Comparison of ENCODE assay signal across 9 mouse cellular contexts in the genomic region with DNA sequence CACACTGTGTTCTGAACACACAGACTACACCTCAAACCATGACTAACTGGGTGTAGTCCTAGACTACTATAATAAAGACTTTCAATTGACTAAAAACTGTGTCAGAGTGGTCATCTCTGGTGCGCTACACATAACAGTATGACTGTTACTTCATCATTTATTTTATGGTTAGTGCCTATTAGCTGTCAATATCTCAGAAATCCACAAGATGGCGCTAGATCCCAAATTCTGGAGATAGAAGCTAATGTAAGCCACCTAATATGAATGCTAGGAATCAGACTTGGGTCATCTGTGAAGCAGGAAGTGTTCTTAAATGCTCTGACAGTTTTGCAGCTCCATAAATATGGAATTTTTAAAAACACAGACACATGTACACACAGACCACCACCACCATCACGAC.
DNase-seq lines count a peak whose midpoint lies in the region; ATAC-seq and TF ChIP-seq lines count a peak whose summit lies in the region.
"Had no signal": no experiment of that assay in that cellular context is flagged by ENCODE, and none has a peak within 500 bp of the region (broad histone marks: within the 10 kb centered on the region; RNA-seq: fewer than 3 reads in every experiment).

No protein-coding gene starts in this region.

- peak; percentile 87 for DNase-seq in embryonic facial prominence, embryonic 11.5 days (ENCODE audit: low spot score)
- no peak for DNase-seq in embryonic facial prominence, embryonic 10.5 days (ENCODE audit: low spot score)
- DNase-seq in 3134 (ENCODE audit: extremely low read depth, insufficient read length, low spot score) = peak; percentile 62
- DNase-seq in lung, embryonic 14.5 days = peak; percentile 92
- DNase-seq in retina, embryonic 14.5 days (ENCODE audit: low spot score) = peak; percentile 87

- H3K9ac ChIP-seq in embryonic facial prominence, embryonic 11.5 days (replicated peaks; ENCODE audit: low read length) = no peak overlapping the region
- no peak overlapping the region for H3K9ac ChIP-seq in embryonic facial prominence, embryonic 15.5 days
- no peak overlapping the region for H3K9ac ChIP-seq in intestine, embryonic 16.5 days (ENCODE audit: low read depth, low read length)
- no peak overlapping the region for H3K9ac ChIP-seq in lung, embryonic 14.5 days
- H3K9ac ChIP-seq: limb, embryonic 15.5 days had no signal

- no peaks in the 10 kb centered on the region for H3K4me1 ChIP-seq in embryonic facial prominence, embryonic 11.5 days (ENCODE audit: control insufficient read depth, insufficient read depth, low read length)
- no peaks in the 10 kb centered on the region for H3K4me1 ChIP-seq in embryonic facial prominence, embryonic 10.5 days
- no peaks in the 10 kb centered on the region for H3K4me1 ChIP-seq in embryonic facial prominence, embryonic 15.5 days
- H3K4me1 ChIP-seq in intestine, embryonic 16.5 days (ENCODE audit: control insufficient read depth, insufficient read depth, low read length) = no peaks in the 10 kb centered on the region
- H3K4me1 ChIP-seq in lung, embryonic 14.5 days (ENCODE audit: insufficient read depth) = no peaks in the 10 kb centered on the region
- H3K4me1 ChIP-seq: limb, embryonic 15.5 days had no signal

- H3K9me3 ChIP-seq in embryonic facial prominence, embryonic 11.5 days (replicated peaks; ENCODE audit: control insufficient read depth, low read length) = no peaks in the 10 kb centered on the region
- no peaks in the 10 kb centered on the region for H3K9me3 ChIP-seq in embryonic facial prominence, embryonic 10.5 days
- no peaks in the 10 kb centered on the region for H3K9me3 ChIP-seq in embryonic facial prominence, embryonic 15.5 days (replicated peaks)
- no peaks in the 10 kb centered on the region for H3K9me3 ChIP-seq in intestine, embryonic 16.5 days (ENCODE audit: control insufficient read depth, low read length)
- H3K9me3 ChIP-seq in lung, embryonic 14.5 days (ENCODE audit: low read depth, low read length) = no peaks in the 10 kb centered on the region
- H3K9me3 ChIP-seq: limb, embryonic 15.5 days had no signal

- 10% methylated on average over 3 of the region's 3 CpGs for WGBS in embryonic facial prominence, embryonic 11.5 days
- WGBS in embryonic facial prominence, embryonic 10.5 days = 11% methylated on average over 3 of the region's 3 CpGs
- 7% methylated on average over 3 of the region's 3 CpGs for WGBS in embryonic facial prominence, embryonic 15.5 days
- WGBS in intestine, embryonic 16.5 days = 3% methylated on average over 3 of the region's 3 CpGs
- 8% methylated on average over 3 of the region's 3 CpGs for WGBS in lung, embryonic 14.5 days

- no peak overlapping the region for H3K4me2 ChIP-seq in embryonic facial prominence, embryonic 11.5 days (ENCODE audit: low read depth, low read length)
- H3K4me2 ChIP-seq in embryonic facial prominence, embryonic 15.5 days (replicated peaks) = no peak overlapping the region
- H3K4me2 ChIP-seq in intestine, embryonic 16.5 days (ENCODE audit: low read depth, low read length) = no peak overlapping the region
- H3K4me2 ChIP-seq in lung, embryonic 14.5 days = no peak overlapping the region
- H3K4me2 ChIP-seq: limb, embryonic 15.5 days had no signal

- H3K36me3 ChIP-seq in embryonic facial prominence, embryonic 11.5 days (replicated peaks; ENCODE audit: control insufficient read depth, insufficient read depth, low read depth, low read length) = no peaks in the 10 kb centered on the region
- no peaks in the 10 kb centered on the region for H3K36me3 ChIP-seq in embryonic facial prominence, embryonic 10.5 days (replicated peaks)
- no peaks in the 10 kb centered on the region for H3K36me3 ChIP-seq in embryonic facial prominence, embryonic 15.5 days
- no peaks in the 10 kb centered on the region for H3K36me3 ChIP-seq in intestine, embryonic 16.5 days (ENCODE audit: control insufficient read depth, insufficient read depth, low read length)
- no peaks in the 10 kb centered on the region for H3K36me3 ChIP-seq in lung, embryonic 14.5 days (ENCODE audit: insufficient read depth)
- H3K36me3 ChIP-seq: limb, embryonic 15.5 days had no signal

- peak; percentile 62; the same call in 1 of the 2 replicates for ATAC-seq in embryonic facial prominence, embryonic 11.5 days (replicated peaks; ENCODE audit: insufficient number of reproducible peaks, low FRiP score, low TSS enrichment, low read depth)
- ATAC-seq in activated CD4-positive, CD25-positive, alpha-beta regulatory T cell, adult 4 months = peak; percentile 89
- peak; percentile 15; the same call in 1 of the 2 replicates for ATAC-seq in embryonic facial prominence, embryonic 15.5 days (ENCODE audit: insufficient number of reproducible peaks, low FRiP score, low TSS enrichment, low read depth)
- peak; percentile 58 for ATAC-seq in intestine, embryonic 16.5 days
- peak; percentile 75 for ATAC-seq in lung, embryonic 14.5 days (ENCODE audit: insufficient read depth)

- peak; percentile 81 for TF ChIP-seq CTCF in lung, embryonic 14.5 days (IDR thresholded peaks at IDR 0.05; ENCODE audit: low read depth)

- H3K4me3 ChIP-seq in embryonic facial prominence, embryonic 11.5 days (ENCODE audit: low read depth, low read length) = no peak overlapping the region
- no peak overlapping the region for H3K4me3 ChIP-seq in embryonic facial prominence, embryonic 10.5 days
- H3K4me3 ChIP-seq in embryonic facial prominence, embryonic 15.5 days (replicated peaks) = no peak overlapping the region
- no peak overlapping the region for H3K4me3 ChIP-seq in intestine, embryonic 16.5 days (ENCODE audit: low read length)
- no peak overlapping the region for H3K4me3 ChIP-seq in lung, embryonic 14.5 days (ENCODE audit: low read depth, low read length)
- H3K4me3 ChIP-seq: limb, embryonic 15.5 days had no signal

- H3K27ac ChIP-seq in embryonic facial prominence, embryonic 11.5 days (replicated peaks; ENCODE audit: low read depth, low read length) = no peak overlapping the region
- no peak overlapping the region for H3K27ac ChIP-seq in embryonic facial prominence, embryonic 10.5 days (replicated peaks)
- no peak overlapping the region for H3K27ac ChIP-seq in embryonic facial prominence, embryonic 15.5 days (replicated peaks)
- no peak overlapping the region for H3K27ac ChIP-seq in intestine, embryonic 16.5 days (ENCODE audit: low read length)
- H3K27ac ChIP-seq in lung, embryonic 14.5 days (ENCODE audit: low read depth) = no peak overlapping the region
- H3K27ac ChIP-seq: limb, embryonic 15.5 days had no signal

- no peaks in the 10 kb centered on the region for H3K27me3 ChIP-seq in embryonic facial prominence, embryonic 11.5 days (ENCODE audit: control insufficient read depth, insufficient read depth, low read length)
- no peaks in the 10 kb centered on the region for H3K27me3 ChIP-seq in embryonic facial prominence, embryonic 10.5 days (replicated peaks; ENCODE audit: low read depth, poor library complexity, severe bottlenecking)
- H3K27me3 ChIP-seq in embryonic facial prominence, embryonic 15.5 days = no peaks in the 10 kb centered on the region
- no peaks in the 10 kb centered on the region for H3K27me3 ChIP-seq in intestine, embryonic 16.5 days (replicated peaks; ENCODE audit: control insufficient read depth, insufficient read depth, low read length)
- no peaks in the 10 kb centered on the region for H3K27me3 ChIP-seq in lung, embryonic 14.5 days (ENCODE audit: insufficient read depth, low read length)

Comparison
In these comparisons a context has a peak if more than half of its experiments do, and no peak if none do; other contexts are left out.
1. ATAC-seq: peak in every context shown above with its lines; median percentile 89 in activated CD4-positive, CD25-positive, alpha-beta regulatory T cell, adult 4 months; 75 in lung, embryonic 14.5 days; 62 in embryonic facial prominence, embryonic 11.5 days; 58 in intestine, embryonic 16.5 days; 15 in embryonic facial prominence, embryonic 15.5 days.